Mouse (Mus musculus) midbrain, embryonic 15.5 days (tissue): ENCODE measurements around the gene Pcgf3. TPM values are rescaled to one million over a fixed set of nuclear protein-coding genes. Genes with fewer than 3 reads are reported as not detected.
"Not testable (repeated sequence)": the region's sequence is repeated elsewhere in the genome, so short reads cannot be mapped to it uniquely, and the experiment has no call there.

Experiments
- ATAC-seq: fragments of 200-750 bp; cut with Nextera tagmentation; replicated peaks from 2 replicates; pipeline ENCODE4 v1.8.0; 2017; ENCODE audit warnings: moderate TSS enrichment
- H3K27ac ChIP-seq: fragments of 300-500 bp; sonication (generic); 2 replicates; pipeline ENCODE4 v1.5.1; 2015; ENCODE audit warnings: mild to moderate bottlenecking, inconsistent platforms
- H3K27me3 ChIP-seq: fragments of 300-500 bp; sonication (generic); replicated peaks from 2 replicates; pipeline ENCODE4 v1.6.1; 2015; ENCODE audit warnings: inconsistent platforms
- H3K36me3 ChIP-seq: fragments of 300-500 bp; sonication (generic); replicated peaks from 2 replicates; pipeline ENCODE4 v1.6.1; 2015; ENCODE audit warnings: inconsistent platforms
- H3K4me1 ChIP-seq: fragments of 300-500 bp; sonication (generic); 2 replicates; pipeline ENCODE4 v1.6.1; 2015; ENCODE audit warnings: inconsistent platforms
- H3K4me2 ChIP-seq: fragments of 300-500 bp; sonication (generic); 2 replicates; pipeline ENCODE4 v1.6.1; 2015; ENCODE audit warnings: inconsistent platforms, mild to moderate bottlenecking, moderate library complexity
- H3K4me3 ChIP-seq: fragments of 300-500 bp; sonication (generic); 2 replicates; pipeline ENCODE4 v1.5.1; 2015; ENCODE audit warnings: mild to moderate bottlenecking, inconsistent platforms
- H3K9ac ChIP-seq: fragments of 300-500 bp; sonication (generic); 2 replicates; pipeline ENCODE4 v1.6.1; 2015; ENCODE audit warnings: mild to moderate bottlenecking, inconsistent platforms
- H3K9me3 ChIP-seq: fragments of 300-500 bp; sonication (generic); 2 replicates; pipeline ENCODE4 v1.6.1; 2016; ENCODE audit warnings: inconsistent platforms
- WGBS: fragments of 180-500 bp; shearing (Covaris S2); methylation state at CpG from one replicate; pipeline ENCODE4 v1.1.7; 2015; ENCODE audit warnings: mixed read lengths; 5-methylcytosine and 5-hydroxymethylcytosine counted together
- polyA plus RNA-seq: library from polyadenylated mRNA; unstranded; fragments of >200 nt; fragmentation: Nextera tagmentation; extraction: Ambion mirVana; gene quantifications from 2 replicates; pipeline ENCODE4 v1.2.1, GENCODE M21; 2015

The Pcgf3 gene
- polyA plus RNA-seq, 1 experiment from 2014 or later = 32.2 TPM

GRCm38 (mm10) chr5:108485239-108485638, 24.2 kb downstream of the Pcgf3 start:
- H3K27me3 ChIP-seq = no peaks in the 10 kb centered on the region
- H3K9ac ChIP-seq = no peak overlapping the region
- H3K4me2 ChIP-seq = no peak overlapping the region
- no peak overlapping the region for H3K4me3 ChIP-seq
- ATAC-seq = no peak; the same call in 1 of the 2 replicates
- no peaks in the 10 kb centered on the region for H3K9me3 ChIP-seq
- H3K36me3 ChIP-seq = peaks cover 30% of the 10 kb centered on the region
- no peak overlapping the region for H3K27ac ChIP-seq
- 94% methylated on average over 2 of the region's 2 CpGs for WGBS
- H3K4me1 ChIP-seq = no peaks in the 10 kb centered on the region

- 92% methylated on average over 5 of the region's 5 CpGs for WGBS
- not testable (repeated sequence) for H3K4me2 ChIP-seq, H3K4me3 ChIP-seq, H3K27ac ChIP-seq, H3K9ac ChIP-seq, H3K27me3 ChIP-seq, H3K4me1 ChIP-seq, ATAC-seq, H3K9me3 ChIP-seq
- peaks cover 36% of the 10 kb centered on the region for H3K36me3 ChIP-seq
These were observed 25.1 kb downstream of the Pcgf3 start for GRCm38 (mm10) chr5:108486148-108486547.

GRCm38 (mm10) chr5:108501573-108501972, 40.5 kb downstream of the Pcgf3 start:
- H3K9ac ChIP-seq = no peak overlapping the region
- ATAC-seq = no peak
- no peak overlapping the region for H3K4me3 ChIP-seq
- no peak overlapping the region for H3K27ac ChIP-seq
- no peaks in the 10 kb centered on the region for H3K9me3 ChIP-seq
- 92% methylated on average over 1 of the region's 1 CpGs for WGBS
- no peaks in the 10 kb centered on the region for H3K27me3 ChIP-seq
- peaks cover 68% of the 10 kb centered on the region for H3K36me3 ChIP-seq
- H3K4me1 ChIP-seq = no peaks in the 10 kb centered on the region
- no peak overlapping the region for H3K4me2 ChIP-seq

GRCm38 (mm10) chr5:108502286-108502685, 41.3 kb downstream of the Pcgf3 start:
- WGBS = 93% methylated on average over 18 of the region's 18 CpGs
- no peaks in the 10 kb centered on the region for H3K4me1 ChIP-seq

GRCm38 (mm10) chr5:108515581-108516361, 54.7 kb downstream of the Pcgf3 start:
- 55% methylated on average over 6 of the region's 6 CpGs for WGBS

More at GRCm38 (mm10) chr5:108502286-108502685, 41.3 kb downstream of the Pcgf3 start:
- H3K9ac ChIP-seq = no peak overlapping the region
- no peaks in the 10 kb centered on the region for H3K27me3 ChIP-seq
- H3K4me3 ChIP-seq = no peak overlapping the region
- H3K27ac ChIP-seq = no peak overlapping the region
- H3K9me3 ChIP-seq = no peaks in the 10 kb centered on the region
- no peak for ATAC-seq
- H3K4me2 ChIP-seq = no peak overlapping the region
- H3K36me3 ChIP-seq = peaks cover 63% of the 10 kb centered on the region

GRCm38 (mm10) chr5:108516655-108517054, 55.6 kb downstream of the Pcgf3 start:
- no peaks in the 10 kb centered on the region for H3K27me3 ChIP-seq
- H3K27ac ChIP-seq = no peak overlapping the region
- H3K36me3 ChIP-seq = peaks cover 9% of the 10 kb centered on the region; the same call in 1 of the 2 replicates
- no peaks in the 10 kb centered on the region for H3K4me1 ChIP-seq
- no peak overlapping the region for H3K4me2 ChIP-seq
- H3K9me3 ChIP-seq = no peaks in the 10 kb centered on the region
- ATAC-seq = no peak
- 90% methylated on average over 3 of the region's 3 CpGs for WGBS
- H3K4me3 ChIP-seq = no peak overlapping the region
- no peak overlapping the region for H3K9ac ChIP-seq

More at GRCm38 (mm10) chr5:108515581-108516361, 54.7 kb downstream of the Pcgf3 start:
- Histone ChIP-seq H3K4me2 (no peak overlapping the region), H3K9ac (no peak overlapping the region), H3K4me1 (no peaks in the 10 kb centered on the region), H3K4me3 (no peak overlapping the region), H3K27me3 (no peaks in the 10 kb centered on the region), H3K36me3 (peaks cover 9% of the 10 kb centered on the region; the same call in 1 of the 2 replicates), H3K27ac (no peak overlapping the region), H3K9me3 (no peaks in the 10 kb centered on the region)
- ATAC-seq = 0 out of 2 replicates have a peak, but pooled peaks have one; percentile 31

GRCm38 (mm10) chr5:108518106-108518885, 57.3 kb downstream of the Pcgf3 start:
- WGBS = 78% methylated on average over 9 of the region's 9 CpGs
- H3K4me1 ChIP-seq = no peaks in the 10 kb centered on the region
- no peak for ATAC-seq

GRCm38 (mm10) chr5:108518951-108519350, 57.9 kb downstream of the Pcgf3 start:
- Histone ChIP-seq H3K4me3 (no peak overlapping the region), H3K27me3 (no peaks in the 10 kb centered on the region), H3K9ac (no peak overlapping the region), H3K9me3 (no peaks in the 10 kb centered on the region), H3K4me2 (no peak overlapping the region), H3K27ac (no peak overlapping the region), H3K36me3 (peaks cover 15% of the 10 kb centered on the region; the same call in 1 of the 2 replicates), H3K4me1 (no peaks in the 10 kb centered on the region)
- 76% methylated on average over 5 of the region's 5 CpGs for WGBS
- ATAC-seq = no peak

More at GRCm38 (mm10) chr5:108518106-108518885, 57.3 kb downstream of the Pcgf3 start:
- Histone ChIP-seq H3K27ac (no peak overlapping the region), H3K4me3 (no peak overlapping the region), H3K9me3 (no peaks in the 10 kb centered on the region), H3K9ac (no peak overlapping the region), H3K27me3 (no peaks in the 10 kb centered on the region), H3K4me2 (no peak overlapping the region), H3K36me3 (peaks cover 9% of the 10 kb centered on the region; the same call in 1 of the 2 replicates)

GRCm38 (mm10) chr5:108520153-108520552, 59.1 kb downstream of the Pcgf3 start:
- H3K4me3 ChIP-seq = no peak overlapping the region
- no peak for ATAC-seq
- no peaks in the 10 kb centered on the region for H3K4me1 ChIP-seq

GRCm38 (mm10) chr5:108521016-108521415, 60.0 kb downstream of the Pcgf3 start:
- Histone ChIP-seq H3K9ac (no peak overlapping the region), H3K27ac (no peak overlapping the region), H3K36me3 (peaks cover 25% of the 10 kb centered on the region), H3K4me3 (no peak overlapping the region), H3K4me2 (no peak overlapping the region), H3K27me3 (no peaks in the 10 kb centered on the region), H3K4me1 (no peaks in the 10 kb centered on the region), H3K9me3 (no peaks in the 10 kb centered on the region)
- no peak for ATAC-seq
- 74% methylated on average over 2 of the region's 2 CpGs for WGBS

More at GRCm38 (mm10) chr5:108520153-108520552, 59.1 kb downstream of the Pcgf3 start:
- Histone ChIP-seq H3K9me3 (no peaks in the 10 kb centered on the region), H3K27ac (no peak overlapping the region), H3K4me2 (no peak overlapping the region), H3K9ac (no peak overlapping the region), H3K36me3 (peaks cover 19% of the 10 kb centered on the region; the same call in 1 of the 2 replicates), H3K27me3 (no peaks in the 10 kb centered on the region)
- 87% methylated on average over 7 of the region's 7 CpGs for WGBS

GRCm38 (mm10) chr5:108521896-108522295, 60.9 kb downstream of the Pcgf3 start:
- H3K4me3 ChIP-seq = no peak overlapping the region
- H3K9me3 ChIP-seq = no peaks in the 10 kb centered on the region
- no peaks in the 10 kb centered on the region for H3K4me1 ChIP-seq
- H3K4me2 ChIP-seq = no peak overlapping the region
- peaks cover 25% of the 10 kb centered on the region for H3K36me3 ChIP-seq
- 84% methylated on average over 3 of the region's 3 CpGs for WGBS
- no peak for ATAC-seq
- no peaks in the 10 kb centered on the region for H3K27me3 ChIP-seq
- H3K9ac ChIP-seq = no peak overlapping the region
- no peak overlapping the region for H3K27ac ChIP-seq

- H3K9ac ChIP-seq = no peak overlapping the region
- no peak overlapping the region for H3K4me3 ChIP-seq
- no peak for ATAC-seq
- no peaks in the 10 kb centered on the region for H3K9me3 ChIP-seq
- no peaks in the 10 kb centered on the region for H3K27me3 ChIP-seq
- H3K4me2 ChIP-seq = no peak overlapping the region
- 83% methylated on average over 3 of the region's 3 CpGs for WGBS
- peaks cover 25% of the 10 kb centered on the region for H3K36me3 ChIP-seq
- H3K27ac ChIP-seq = no peak overlapping the region
- no peaks in the 10 kb centered on the region for H3K4me1 ChIP-seq
These were observed 61.6 kb downstream of the Pcgf3 start for GRCm38 (mm10) chr5:108522597-108522996.
